Mouse (Mus musculus): ENCODE measurements around the gene Pmm1. TPM values are rescaled to one million over a fixed set of nuclear protein-coding genes. Genes with fewer than 3 reads are reported as not detected.
A peak's percentile ranks its signal among the peaks of the same experiment; 100 is the strongest.

Pmm1 gene
- 37.7 and 41.7 TPM in 2 replicates for polyA plus RNA-seq (2015; fragmentation: Nextera tagmentation; extraction: Ambion mirVana)

- ATAC-seq (ENCODE audit: low read depth), result peak; percentile 99
- WGBS, result under 1% methylated on average over 71 of the region's 77 CpGs
Measured at GRCm38 (mm10) chr15:81960171-81961077, at the start of gene Pmm1. Pmm1 (minus strand) TSS chr15:81960930.

GRCm38 (mm10) chr15:82004257-82004656 lies 43.5 kb upstream of the Pmm1 start:
- WGBS, result 71% methylated on average over 8 of the region's 8 CpGs
- Histone ChIP-seq H3K36me3 (ENCODE audit: control insufficient read depth, insufficient read depth, low read length) (peaks cover 2% of the 10 kb centered on the region), H3K9me3 (ENCODE audit: control insufficient read depth, low read length) (no peaks in the 10 kb centered on the region), H3K4me1 (replicated peaks; ENCODE audit: control insufficient read depth, insufficient read depth, low read length) (no peaks in the 10 kb centered on the region), H3K27me3 (ENCODE audit: control insufficient read depth, insufficient read depth, low read depth, low read length) (no peaks in the 10 kb centered on the region), H3K4me3 (ENCODE audit: low read length) (no peak overlapping the region), H3K27ac (ENCODE audit: low read length) (no peak overlapping the region), H3K4me2 (ENCODE audit: low read depth, low read length) (no peak overlapping the region), H3K9ac (ENCODE audit: low read length) (no peak overlapping the region)
- ATAC-seq (ENCODE audit: low read depth), result no peak

More at GRCm38 (mm10) chr15:81960171-81961077, at the start of gene Pmm1:
- H3K4me3 ChIP-seq (ENCODE audit: low read length), result peak within 1 kb of the TSS; percentile 68
- H3K27ac ChIP-seq (ENCODE audit: low read length), result peak within 1 kb of the TSS; percentile 82
- H3K36me3 ChIP-seq (ENCODE audit: control insufficient read depth, insufficient read depth, low read length), result peaks cover 7% of the 10 kb centered on the region; the same call in 1 of the 2 replicates
- no peaks in the 10 kb centered on the region for H3K9me3 ChIP-seq (ENCODE audit: control insufficient read depth, low read length)
- peak within 1 kb of the TSS; percentile 70 for H3K9ac ChIP-seq (ENCODE audit: low read length)
- H3K4me1 ChIP-seq (replicated peaks; ENCODE audit: control insufficient read depth, insufficient read depth, low read length), result peaks cover 5% of the 10 kb centered on the region
- peak within 1 kb of the TSS; percentile 96 for H3K4me2 ChIP-seq (ENCODE audit: low read depth, low read length)
- no peaks in the 10 kb centered on the region for H3K27me3 ChIP-seq (ENCODE audit: control insufficient read depth, insufficient read depth, low read depth, low read length)

GRCm38 (mm10) chr15:81993992-81994391 lies 33.3 kb upstream of the Pmm1 start:
- 48% methylated on average over 6 of the region's 6 CpGs for WGBS
- no peak overlapping the region for H3K4me2 ChIP-seq (ENCODE audit: low read depth, low read length)
- H3K4me1 ChIP-seq (replicated peaks; ENCODE audit: control insufficient read depth, insufficient read depth, low read length), result peaks cover 4% of the 10 kb centered on the region; the same call in 1 of the 2 replicates
- no peaks in the 10 kb centered on the region for H3K27me3 ChIP-seq (ENCODE audit: control insufficient read depth, insufficient read depth, low read depth, low read length)
- ATAC-seq (ENCODE audit: low read depth), result no peak
- no peak overlapping the region for H3K27ac ChIP-seq (ENCODE audit: low read length)
- no peak overlapping the region for H3K9ac ChIP-seq (ENCODE audit: low read length)
- peaks cover 8% of the 10 kb centered on the region; the same call in 1 of the 2 replicates for H3K36me3 ChIP-seq (ENCODE audit: control insufficient read depth, insufficient read depth, low read length)
- H3K4me3 ChIP-seq (ENCODE audit: low read length), result no peak overlapping the region
- no peaks in the 10 kb centered on the region for H3K9me3 ChIP-seq (ENCODE audit: control insufficient read depth, low read length)

- Histone ChIP-seq H3K9ac (ENCODE audit: low read length) (no peak overlapping the region), H3K4me2 (ENCODE audit: low read depth, low read length) (no peak overlapping the region), H3K27me3 (ENCODE audit: control insufficient read depth, insufficient read depth, low read depth, low read length) (no peaks in the 10 kb centered on the region), H3K4me3 (ENCODE audit: low read length) (no peak overlapping the region), H3K36me3 (ENCODE audit: control insufficient read depth, insufficient read depth, low read length) (no peaks in the 10 kb centered on the region), H3K9me3 (ENCODE audit: control insufficient read depth, low read length) (no peaks in the 10 kb centered on the region), H3K4me1 (replicated peaks; ENCODE audit: control insufficient read depth, insufficient read depth, low read length) (peaks cover 4% of the 10 kb centered on the region; the same call in 1 of the 2 replicates), H3K27ac (ENCODE audit: low read length) (no peak overlapping the region)
- no peak for ATAC-seq (ENCODE audit: low read depth)
- WGBS, result 46% methylated on average over 7 of the region's 7 CpGs
Measured at GRCm38 (mm10) chr15:81990549-81990948, 29.8 kb upstream of the Pmm1 start.

- Histone ChIP-seq H3K9ac (ENCODE audit: low read length) (peak overlapping the region; percentile 31; the same call in 1 of the 2 replicates), H3K4me1 (replicated peaks; ENCODE audit: control insufficient read depth, insufficient read depth, low read length) (peaks cover 4% of the 10 kb centered on the region; the same call in 1 of the 2 replicates), H3K4me2 (ENCODE audit: low read depth, low read length) (no peak overlapping the region), H3K36me3 (ENCODE audit: control insufficient read depth, insufficient read depth, low read length) (no peaks in the 10 kb centered on the region), H3K9me3 (ENCODE audit: control insufficient read depth, low read length) (no peaks in the 10 kb centered on the region), H3K27me3 (ENCODE audit: control insufficient read depth, insufficient read depth, low read depth, low read length) (no peaks in the 10 kb centered on the region), H3K4me3 (ENCODE audit: low read length) (no peak overlapping the region), H3K27ac (ENCODE audit: low read length) (no peak overlapping the region)
- 25% methylated on average over 11 of the region's 11 CpGs for WGBS
- peak; percentile 90 for ATAC-seq (ENCODE audit: low read depth)
Measured at GRCm38 (mm10) chr15:81989371-81990062, 28.8 kb upstream of the Pmm1 start.

- no peak within 1 kb of the TSS for H3K27ac ChIP-seq (ENCODE audit: low read length)
- no peaks in the 10 kb centered on the region for H3K36me3 ChIP-seq (ENCODE audit: control insufficient read depth, insufficient read depth, low read length)
- H3K4me3 ChIP-seq (ENCODE audit: low read length), result no peak within 1 kb of the TSS
- no peak for ATAC-seq (ENCODE audit: low read depth)
- no peak within 1 kb of the TSS for H3K9ac ChIP-seq (ENCODE audit: low read length)
- no peaks in the 10 kb centered on the region for H3K27me3 ChIP-seq (ENCODE audit: control insufficient read depth, insufficient read depth, low read depth, low read length)
- 79% methylated on average over 3 of the region's 3 CpGs for WGBS
- H3K4me2 ChIP-seq (ENCODE audit: low read depth, low read length), result no peak within 1 kb of the TSS
- peaks cover 4% of the 10 kb centered on the region; the same call in 1 of the 2 replicates for H3K4me1 ChIP-seq (replicated peaks; ENCODE audit: control insufficient read depth, insufficient read depth, low read length)
- H3K9me3 ChIP-seq (ENCODE audit: control insufficient read depth, low read length), result no peaks in the 10 kb centered on the region
Measured at GRCm38 (mm10) chr15:81987646-81988045, 26.9 kb upstream of the Pmm1 start, which contains the start of gene Xrcc6. Xrcc6 (plus strand) TSS chr15:81987835.

GRCm38 (mm10) chr15:81985267-81986161 lies 24.8 kb upstream of the Pmm1 start:
- H3K9ac ChIP-seq (ENCODE audit: low read length), result no peak overlapping the region
- WGBS, result 60% methylated on average over 2 of the region's 2 CpGs
- ATAC-seq (ENCODE audit: low read depth), result no peak

GRCm38 (mm10) chr15:81982173-81982572 lies 21.4 kb upstream of the Pmm1 start:
- Histone ChIP-seq H3K4me1 (replicated peaks; ENCODE audit: control insufficient read depth, insufficient read depth, low read length) (no peaks in the 10 kb centered on the region), H3K9ac (ENCODE audit: low read length) (no peak overlapping the region), H3K4me3 (ENCODE audit: low read length) (no peak overlapping the region), H3K4me2 (ENCODE audit: low read depth, low read length) (no peak overlapping the region), H3K27ac (ENCODE audit: low read length) (no peak overlapping the region), H3K36me3 (ENCODE audit: control insufficient read depth, insufficient read depth, low read length) (no peaks in the 10 kb centered on the region), H3K9me3 (ENCODE audit: control insufficient read depth, low read length) (no peaks in the 10 kb centered on the region), H3K27me3 (ENCODE audit: control insufficient read depth, insufficient read depth, low read depth, low read length) (no peaks in the 10 kb centered on the region)
- WGBS, result 34% methylated on average over 1 of the region's 1 CpGs
- ATAC-seq (ENCODE audit: low read depth), result no peak

More at GRCm38 (mm10) chr15:81985267-81986161, 24.8 kb upstream of the Pmm1 start:
- Histone ChIP-seq H3K27me3 (ENCODE audit: control insufficient read depth, insufficient read depth, low read depth, low read length) (no peaks in the 10 kb centered on the region), H3K4me1 (replicated peaks; ENCODE audit: control insufficient read depth, insufficient read depth, low read length) (peaks cover 4% of the 10 kb centered on the region; the same call in 1 of the 2 replicates), H3K27ac (ENCODE audit: low read length) (no peak overlapping the region; the same call in 1 of the 2 replicates), H3K4me2 (ENCODE audit: low read depth, low read length) (no peak overlapping the region), H3K9me3 (ENCODE audit: control insufficient read depth, low read length) (no peaks in the 10 kb centered on the region), H3K36me3 (ENCODE audit: control insufficient read depth, insufficient read depth, low read length) (no peaks in the 10 kb centered on the region), H3K4me3 (ENCODE audit: low read length) (no peak overlapping the region)

Measured in lung, embryonic 16.5 days (tissue).